Mouse (Mus musculus): Measurements from ENCODE around the gene Wsb2.
"Not testable (repeated sequence)": the region's sequence is repeated elsewhere in the genome, so short reads cannot be mapped to it uniquely, and the experiment has no call there.

Wsb2 gene

DNA sequence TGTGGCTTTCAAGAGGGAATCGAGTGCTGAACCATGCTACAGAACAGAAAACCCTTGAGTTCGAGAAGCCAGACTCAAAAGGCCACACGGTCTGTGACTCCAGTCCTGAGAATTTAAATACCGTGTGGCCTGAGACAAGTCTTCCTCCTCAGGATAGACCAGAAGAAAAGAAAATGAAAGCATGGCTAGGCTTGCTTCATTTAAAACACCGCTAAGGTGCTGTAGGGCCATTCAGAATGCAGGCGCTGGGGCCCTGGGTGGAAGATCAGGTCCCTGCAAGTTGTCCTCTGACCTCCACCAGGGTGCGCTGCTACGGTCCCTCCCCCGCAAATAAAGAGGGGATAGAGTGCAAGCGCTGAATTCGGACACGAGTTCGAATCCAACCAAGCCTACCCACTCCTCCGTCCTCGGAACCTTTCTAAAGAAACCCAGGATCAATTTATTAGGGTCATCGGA lies 31.2 kb downstream of the Wsb2 start:
- DNase-seq (ENCODE audit: low spot score in 2 of 2): peak in 1 of 2 experiments; percentile 31

DNA sequence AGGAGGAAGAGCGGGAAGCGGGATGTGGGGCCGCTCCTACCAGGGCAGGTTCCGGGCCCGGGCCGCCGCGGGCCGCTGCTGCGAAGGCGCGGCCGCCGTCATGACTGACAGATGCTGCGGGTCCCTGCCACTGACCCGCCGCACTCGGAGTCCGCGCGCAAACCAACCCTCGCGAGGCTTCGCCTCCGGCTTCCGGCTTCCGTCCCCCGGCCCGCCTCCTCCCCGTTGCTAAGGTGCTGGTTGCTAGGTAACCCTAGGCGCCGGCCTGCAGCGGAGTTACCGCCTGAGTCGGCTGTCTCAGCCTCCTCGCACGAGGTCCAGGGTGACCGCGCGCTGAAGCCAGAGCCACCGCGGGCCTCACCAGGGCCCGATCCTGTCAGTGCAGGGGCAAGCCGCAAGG lies 31.8 kb downstream of the Wsb2 start, which contains the start of gene Rfc5:
Gene Rfc5, minus strand, starts transcription at position 171 of the 400 bp plus-strand sequence.
- DNase-seq (ENCODE audit: low spot score in 2 of 2): peak; percentile 93 to 94

DNA sequence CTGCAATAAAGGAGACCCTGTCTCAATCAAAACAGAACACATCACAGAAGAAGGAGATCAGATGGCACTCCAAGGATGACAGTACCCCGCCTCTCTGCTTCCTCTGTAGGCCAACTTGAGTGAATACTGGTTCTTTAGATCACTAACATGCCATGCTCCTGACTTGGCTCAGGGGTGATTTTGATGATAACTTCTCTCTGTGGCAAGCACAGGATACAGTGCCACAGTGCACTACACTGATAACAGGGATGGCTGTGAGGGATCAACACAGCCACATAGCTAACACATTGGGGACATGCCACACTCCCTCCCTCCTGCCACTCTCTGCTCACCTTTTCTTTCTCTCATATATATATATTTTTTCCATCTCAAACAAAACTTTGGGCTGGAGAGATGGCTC lies 33.8 kb downstream of the Wsb2 start:
- DNase-seq (ENCODE audit: low spot score in 2 of 2): no peak

DNA sequence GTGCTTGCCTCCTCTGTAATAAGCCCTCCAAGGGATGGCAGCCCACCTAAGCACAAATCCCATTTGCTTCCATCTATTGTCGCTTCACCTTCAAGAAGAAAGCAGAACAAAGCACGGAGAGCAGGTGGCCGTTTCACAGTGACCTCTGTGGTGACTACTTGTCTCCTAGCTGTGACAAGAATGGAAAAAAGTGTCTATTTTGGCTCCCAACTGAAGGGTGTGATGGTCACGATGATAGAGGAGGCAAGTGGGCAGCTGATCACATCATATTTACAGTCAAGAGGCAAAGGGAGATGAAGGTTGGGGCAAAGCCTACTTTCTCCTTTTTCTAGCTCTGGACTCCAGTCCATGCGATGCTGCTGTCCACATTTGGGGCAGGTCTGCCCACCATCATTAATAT lies 38.7 kb downstream of the Wsb2 start:
- DNase-seq (ENCODE audit: low spot score in 2 of 2): no peak

DNA sequence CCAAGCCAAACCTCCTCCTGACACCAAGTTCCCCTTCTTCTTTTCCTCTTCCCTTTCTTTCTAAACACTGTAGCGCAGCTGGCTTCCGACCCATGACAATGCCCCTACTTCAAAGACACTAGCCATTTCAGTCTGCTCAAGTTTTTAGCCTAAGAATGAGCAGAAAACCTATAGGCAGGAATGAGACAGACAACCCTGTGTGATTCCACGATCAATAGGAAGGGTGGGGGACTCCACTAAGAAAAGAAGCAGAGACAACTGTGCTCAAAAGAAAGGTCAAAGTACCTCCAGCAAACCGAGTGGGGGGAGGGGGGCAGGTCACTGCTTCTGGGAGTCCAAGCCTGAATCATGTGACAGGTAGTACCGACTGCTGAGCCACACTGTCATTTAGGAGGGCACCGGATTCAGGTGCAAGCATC lies 39.5 kb downstream of the Wsb2 start:
- DNase-seq (ENCODE audit: low spot score in 2 of 2): no peak

DNA sequence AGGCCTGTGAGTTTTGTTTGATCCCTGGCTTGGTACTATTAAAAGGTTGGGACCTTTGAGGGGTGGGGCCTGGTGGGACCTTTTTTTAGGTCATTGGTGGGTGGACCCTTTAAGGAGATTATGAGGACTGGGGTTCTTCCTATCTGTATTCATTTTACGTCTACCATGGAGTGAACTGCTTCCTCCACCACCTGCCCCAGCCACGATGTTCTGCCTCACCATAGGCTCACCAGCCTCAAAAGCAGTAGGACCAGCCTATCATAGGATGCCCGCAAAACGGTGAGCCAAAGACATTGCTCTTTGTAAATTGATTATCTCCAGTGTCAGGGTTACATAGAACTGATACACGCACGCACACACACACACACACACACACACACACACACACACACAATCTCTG lies 40.3 kb downstream of the Wsb2 start:
- DNase-seq (ENCODE audit: low spot score in 2 of 2): no peak

DNA sequence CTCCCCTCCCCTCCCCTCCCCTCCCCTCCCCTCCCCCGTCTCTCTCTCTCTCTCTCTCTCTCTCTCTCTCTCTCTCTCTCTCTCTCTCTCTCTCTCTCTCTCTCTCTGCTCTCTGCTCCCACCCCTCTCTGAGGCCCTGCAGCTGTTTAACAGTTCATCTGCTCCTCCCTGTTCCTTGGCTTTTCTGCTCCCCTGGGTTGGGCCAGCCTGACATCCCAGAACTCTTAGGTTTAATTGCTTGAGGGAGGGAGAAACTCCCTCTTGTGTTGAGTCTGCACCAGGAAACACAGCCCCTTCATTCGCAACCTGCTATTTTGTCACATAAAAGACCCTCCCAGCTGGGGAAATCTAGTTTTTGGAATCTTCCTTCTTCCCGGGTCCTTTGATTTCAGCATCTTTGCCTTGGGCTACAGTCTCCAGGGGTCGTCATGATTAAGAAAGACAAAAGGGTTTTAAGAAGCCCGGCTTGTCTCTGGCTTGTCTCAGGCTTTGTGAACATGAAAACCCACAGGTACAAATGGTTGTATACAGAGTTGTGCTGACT lies 41.0 kb downstream of the Wsb2 start:
- no peak for DNase-seq (ENCODE audit: low spot score in 2 of 2)

DNA sequence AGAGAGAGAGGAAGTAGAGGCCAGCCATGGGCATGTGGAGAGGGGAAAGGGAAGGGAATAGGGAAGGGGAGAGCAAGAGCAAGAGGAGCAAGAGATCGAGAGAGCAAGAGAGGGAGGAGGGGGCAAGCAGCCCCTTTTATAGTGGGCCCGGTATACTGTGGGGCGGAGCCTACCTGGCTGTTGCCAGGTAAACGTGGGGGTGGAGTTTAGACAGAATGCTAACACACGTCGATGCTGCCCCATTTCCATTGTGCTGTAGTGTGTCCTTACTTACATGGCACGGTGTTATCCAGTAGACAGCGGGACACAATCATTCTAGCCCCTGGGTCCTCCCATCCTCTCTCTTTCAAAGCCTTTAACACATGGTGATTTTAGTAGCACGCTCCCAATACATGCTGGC lies 42.2 kb downstream of the Wsb2 start:
- DNase-seq (ENCODE audit: low spot score in 2 of 2): no peak

DNA sequence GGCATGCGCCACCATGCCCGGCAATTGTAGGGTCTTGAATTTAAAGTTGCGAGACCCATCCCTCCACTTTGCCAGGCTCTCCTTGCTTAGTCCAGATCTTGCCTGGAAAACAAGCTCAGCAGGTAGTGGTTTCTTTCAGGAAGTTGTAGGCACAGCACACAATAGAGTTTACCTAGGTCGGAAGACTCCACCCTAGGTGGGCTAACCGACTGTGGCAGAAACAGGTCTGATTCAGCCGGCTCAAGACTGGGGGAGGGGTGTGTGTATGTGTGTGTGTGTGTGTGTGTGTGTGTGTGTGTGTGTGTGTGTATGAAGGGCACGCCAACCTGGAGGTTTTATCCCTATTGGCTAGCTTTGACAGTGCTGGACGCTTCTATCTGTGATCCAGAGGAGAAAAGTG lies 46.5 kb downstream of the Wsb2 start:
- no peak for DNase-seq (ENCODE audit: low spot score in 2 of 2)

DNA sequence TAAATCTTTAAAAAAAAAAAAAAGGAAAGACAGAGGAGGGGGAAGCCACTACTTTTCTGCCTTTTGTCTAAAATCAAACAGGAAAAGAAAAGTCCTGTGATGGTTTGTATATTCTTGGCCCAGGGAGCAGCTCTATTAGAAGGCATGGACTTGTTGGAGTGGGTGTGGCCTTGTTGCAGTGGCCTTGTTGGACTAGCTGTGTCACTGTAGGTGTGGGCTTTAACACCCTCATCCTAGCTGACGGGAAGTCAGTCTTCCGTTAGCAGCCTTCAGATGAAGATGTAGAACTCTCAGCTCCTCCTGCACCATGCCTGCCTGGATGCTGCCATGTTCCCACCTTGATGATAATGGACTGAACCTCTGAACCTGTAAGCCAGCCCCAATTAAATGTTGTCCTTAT lies 47.6 kb downstream of the Wsb2 start:
- DNase-seq (ENCODE audit: low spot score in 2 of 2): not testable (repeated sequence)

DNA sequence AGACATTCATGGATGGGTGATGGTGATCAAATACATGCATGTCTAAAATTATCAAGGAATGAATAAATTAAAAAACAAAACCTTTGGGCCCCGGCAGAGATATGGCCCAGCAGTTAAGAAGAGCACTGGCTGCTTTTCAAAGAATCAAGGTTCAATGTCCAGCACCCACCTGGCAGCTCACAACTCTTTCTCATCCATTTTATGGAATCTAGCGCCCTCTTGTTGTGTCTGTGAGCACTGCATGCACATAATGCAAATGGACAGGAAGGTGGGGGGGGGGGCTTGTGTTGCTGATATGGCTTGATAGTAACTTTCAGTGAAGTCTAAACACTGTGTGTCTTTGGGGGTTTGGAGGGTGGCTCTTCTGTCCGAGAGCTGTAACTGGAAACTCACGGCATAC lies 51.1 kb downstream of the Wsb2 start:
- DNase-seq (ENCODE audit: low spot score in 2 of 2): peak in 1 of 2 experiments; percentile 14

DNA sequence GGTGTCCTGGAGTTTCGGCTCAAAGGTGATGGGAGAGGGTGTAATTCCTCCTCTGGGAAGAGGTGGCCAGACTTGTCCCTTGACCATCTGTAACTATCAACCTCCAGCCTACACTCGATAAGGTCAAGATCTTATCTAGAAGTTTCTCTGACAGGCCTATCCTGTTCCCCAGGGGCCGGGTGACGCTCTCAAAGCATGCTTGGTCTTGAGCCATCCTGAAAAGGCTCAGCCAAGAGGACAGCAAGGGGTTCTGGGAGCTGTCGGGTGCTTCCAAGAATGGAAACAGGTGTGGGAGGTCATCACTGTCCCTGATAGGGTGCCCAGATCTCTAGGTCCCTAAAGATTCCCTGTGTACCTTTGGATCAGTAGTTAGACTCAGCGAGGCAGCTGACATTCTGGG lies 52.3 kb downstream of the Wsb2 start:
- no peak for DNase-seq (ENCODE audit: low spot score in 2 of 2)

DNA sequence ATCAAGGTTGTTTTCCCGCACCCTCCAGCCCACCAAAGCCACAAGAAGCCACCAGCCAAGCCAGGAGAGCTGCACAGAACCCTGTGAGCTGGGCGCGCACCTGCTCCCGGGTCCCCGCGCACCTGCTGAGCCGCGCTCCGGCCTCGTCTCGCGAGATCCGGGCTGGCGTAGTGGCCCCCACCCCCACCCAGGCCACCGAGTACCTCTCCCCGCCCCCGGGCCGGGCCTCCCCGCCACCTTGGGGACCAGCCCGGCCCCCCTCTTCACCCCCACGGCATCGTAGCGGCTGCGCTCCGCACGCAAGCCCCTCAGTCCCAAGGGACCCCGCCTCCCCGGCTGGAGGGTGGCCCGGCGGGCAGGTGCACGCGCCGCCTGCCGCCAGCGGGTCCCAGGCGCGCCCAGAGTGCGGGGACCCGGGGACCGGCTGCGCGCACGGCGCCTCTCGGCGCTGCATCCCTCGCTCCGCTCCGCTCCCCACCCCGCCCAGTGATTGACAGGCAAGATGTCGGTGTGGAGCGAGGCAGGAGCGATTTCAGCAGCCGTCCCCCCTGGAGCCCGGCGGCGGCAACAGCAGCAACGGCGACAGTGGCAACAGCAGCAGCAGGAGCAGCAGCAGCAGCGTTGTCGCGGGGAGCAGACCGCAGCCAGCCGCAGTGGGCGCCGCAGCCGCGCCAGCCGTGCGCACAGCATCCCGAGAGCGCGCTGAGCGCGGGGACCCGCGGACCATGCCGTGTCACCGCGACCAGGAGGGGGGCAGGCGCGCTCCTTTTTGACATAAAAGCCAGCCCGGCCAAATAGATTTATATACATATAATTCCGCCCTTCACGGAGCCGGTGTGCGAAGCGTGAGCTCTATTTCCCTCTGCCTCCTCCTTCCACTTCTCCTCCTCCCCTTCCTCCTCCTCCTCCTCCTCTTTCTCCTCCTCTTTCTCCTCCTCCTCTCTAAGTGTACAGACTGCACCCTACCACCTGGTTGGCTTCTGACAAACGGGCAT lies 56.7 kb downstream of the Wsb2 start, which contains the start of gene Ksr2:
Gene Ksr2, plus strand, starts transcription at position 494 of the 995 bp plus-strand sequence.
- DNase-seq (ENCODE audit: low spot score in 2 of 2): no peak

DNA sequence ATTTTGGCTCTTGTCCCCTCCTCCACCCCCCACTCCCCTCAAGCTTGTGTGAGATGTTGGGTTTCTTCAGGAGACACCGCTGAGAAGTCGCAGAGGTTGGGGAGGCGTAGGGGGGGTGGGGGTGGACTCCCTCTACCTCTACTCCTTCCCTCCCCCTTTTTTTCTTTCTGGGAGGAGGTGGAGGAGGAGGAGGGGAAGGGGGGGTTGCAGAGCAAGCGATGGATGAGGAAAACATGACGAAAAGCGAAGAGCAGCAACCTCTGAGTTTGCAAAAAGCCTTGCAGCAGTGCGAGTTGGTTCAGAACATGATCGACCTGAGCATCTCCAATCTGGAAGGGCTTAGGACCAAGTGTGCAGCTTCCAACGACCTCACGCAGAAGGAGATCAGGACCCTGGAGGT lies 57.5 kb downstream of the Wsb2 start:
- DNase-seq (ENCODE audit: low spot score in 2 of 2): no peak

DNA sequence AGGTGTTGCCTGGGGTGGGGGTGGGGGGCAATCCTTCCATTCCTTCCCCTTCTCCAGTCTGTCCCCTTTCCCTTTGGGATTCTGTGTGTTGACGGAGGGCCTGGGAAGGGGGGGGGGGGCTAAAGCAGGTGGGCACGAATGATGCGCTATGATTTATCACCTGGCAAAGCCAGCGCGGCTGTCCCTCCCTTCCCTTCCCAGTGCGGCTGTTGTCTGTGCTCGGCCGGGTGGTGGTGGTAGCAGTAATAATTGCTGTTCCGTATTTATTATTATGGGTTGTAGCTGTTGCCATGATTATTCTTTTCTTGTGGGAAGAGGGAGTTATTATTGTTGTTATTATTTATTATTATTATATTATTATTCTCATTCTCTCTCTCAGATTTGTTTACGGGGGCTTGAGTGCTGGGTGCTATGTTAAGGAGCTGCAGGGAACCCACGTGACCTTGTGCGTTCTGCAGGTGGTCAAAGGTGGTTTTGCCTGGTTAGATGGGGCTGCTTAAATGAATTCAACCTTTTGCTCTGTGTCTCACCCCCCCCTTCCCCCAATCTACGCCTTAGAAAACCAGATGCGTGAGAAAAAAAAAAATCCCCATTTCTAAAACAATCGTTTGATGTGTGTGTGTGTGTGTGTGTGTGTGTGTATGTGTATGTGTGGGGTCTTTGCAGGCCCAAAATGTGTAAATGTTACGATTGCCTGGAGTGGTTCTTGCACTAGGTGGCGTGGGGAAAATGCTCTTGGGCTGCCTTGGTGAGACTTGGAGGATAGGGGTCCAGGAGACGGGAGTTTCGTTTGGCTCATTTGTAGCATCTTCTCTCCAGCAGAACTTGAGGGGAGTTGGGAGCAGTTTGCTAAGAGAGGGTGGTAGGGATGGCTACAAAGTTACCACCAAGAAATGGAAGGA lies 58.2 kb downstream of the Wsb2 start:
- DNase-seq (ENCODE audit: low spot score in 2 of 2): no peak

DNA sequence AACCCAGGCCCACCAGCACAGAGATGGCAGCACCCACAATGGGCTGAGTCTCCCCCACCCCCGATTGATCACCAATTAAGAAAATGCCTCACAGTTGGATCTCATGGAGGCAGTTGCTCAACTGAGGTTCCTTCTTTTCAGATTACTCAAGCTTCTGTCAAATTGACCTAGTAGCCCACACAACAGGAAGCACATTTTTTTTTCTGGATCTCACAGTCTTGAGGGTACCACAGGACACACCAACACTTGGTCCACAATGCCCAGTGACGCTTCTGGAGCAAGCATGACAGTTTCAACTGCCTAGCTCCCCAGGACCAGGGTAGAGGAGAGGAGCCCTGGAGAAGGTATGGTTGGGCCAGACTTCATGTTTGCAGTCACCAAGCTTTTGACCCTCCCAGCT lies 60.3 kb downstream of the Wsb2 start:
- DNase-seq (ENCODE audit: low spot score in 2 of 2): no peak

Data from heart, adult 9 months (tissue).